Mouse (Mus musculus) MN1 (cell line): ENCODE data around the gene Map3k6.

Source experiments
- DNase-seq: peaks from one replicate; pipeline ENCODE4 v3.0.0-alpha.2; 2016; ENCODE audit warnings: low spot score

Map3k6 gene

GRCm38 (mm10) chr4:133255392-133255791 lies 14.8 kb downstream of the Map3k6 start:
- no peak for DNase-seq

GRCm38 (mm10) chr4:133256820-133257219 lies 16.2 kb downstream of the Map3k6 start:
- DNase-seq: no peak

- no peak for DNase-seq
Observed at GRCm38 (mm10) chr4:133257230-133257629, 16.6 kb downstream of the Map3k6 start.

- no peak for DNase-seq
Observed at GRCm38 (mm10) chr4:133257798-133258408, 17.3 kb downstream of the Map3k6 start.

GRCm38 (mm10) chr4:133261641-133262374 lies 21.2 kb downstream of the Map3k6 start:
- no peak for DNase-seq

- no peak for DNase-seq
Observed at GRCm38 (mm10) chr4:133262375-133262765, 21.8 kb downstream of the Map3k6 start.

- DNase-seq: no peak
Observed at GRCm38 (mm10) chr4:133262882-133263281, 22.3 kb downstream of the Map3k6 start, which contains the start of gene Sytl1. TSS of gene Sytl1 (minus strand) at chr4:133263113.

- no peak for DNase-seq
Observed at GRCm38 (mm10) chr4:133263756-133264155, 23.1 kb downstream of the Map3k6 start.

- DNase-seq: no peak
Observed at GRCm38 (mm10) chr4:133264559-133264958, 23.9 kb downstream of the Map3k6 start.

GRCm38 (mm10) chr4:133265297-133265696 lies 24.7 kb downstream of the Map3k6 start:
- no peak for DNase-seq

- DNase-seq: no peak
Observed at GRCm38 (mm10) chr4:133265759-133266158, 25.1 kb downstream of the Map3k6 start.

GRCm38 (mm10) chr4:133266248-133266880 lies 25.7 kb downstream of the Map3k6 start:
- no peak for DNase-seq

- no peak for DNase-seq
Observed at GRCm38 (mm10) chr4:133268931-133269330, 28.3 kb downstream of the Map3k6 start.

GRCm38 (mm10) chr4:133269596-133269995 lies 29.0 kb downstream of the Map3k6 start:
- no peak for DNase-seq

- no peak for DNase-seq
Observed at GRCm38 (mm10) chr4:133270929-133271328, 30.3 kb downstream of the Map3k6 start.

GRCm38 (mm10) chr4:133277104-133278026 lies 36.7 kb downstream of the Map3k6 start, which contains the start of gene Tmem222:
TSS of gene Tmem222 (minus strand) at chr4:133277792.
- peak; percentile 99 for DNase-seq

- DNase-seq: no peak
Observed at GRCm38 (mm10) chr4:133278067-133278466, 37.4 kb downstream of the Map3k6 start.

- no peak for DNase-seq
Observed at GRCm38 (mm10) chr4:133278482-133278881, 37.9 kb downstream of the Map3k6 start.

GRCm38 (mm10) chr4:133281513-133281912 lies 40.9 kb downstream of the Map3k6 start:
- DNase-seq: no peak

GRCm38 (mm10) chr4:133281951-133282481 lies 41.4 kb downstream of the Map3k6 start:
- DNase-seq: no peak

GRCm38 (mm10) chr4:133282656-133283055 lies 42.0 kb downstream of the Map3k6 start:
- DNase-seq: no peak

- DNase-seq: no peak
Observed at GRCm38 (mm10) chr4:133285299-133285698, 44.7 kb downstream of the Map3k6 start.
